Mouse (Mus musculus) spleen, postnatal 4 days (tissue): ENCODE measurements around the gene Gm6408.
"Not testable (repeated sequence)": the region's sequence is repeated elsewhere in the genome, so short reads cannot be mapped to it uniquely, and the experiment has no call there.

Experiments used
- DNase-seq, 2 experiments: peaks; one replicate each; pipeline ENCODE4 v3.0.0; 2022; ENCODE audit warnings: low spot score in 2 of 2

Gene Gm6408

DNA sequence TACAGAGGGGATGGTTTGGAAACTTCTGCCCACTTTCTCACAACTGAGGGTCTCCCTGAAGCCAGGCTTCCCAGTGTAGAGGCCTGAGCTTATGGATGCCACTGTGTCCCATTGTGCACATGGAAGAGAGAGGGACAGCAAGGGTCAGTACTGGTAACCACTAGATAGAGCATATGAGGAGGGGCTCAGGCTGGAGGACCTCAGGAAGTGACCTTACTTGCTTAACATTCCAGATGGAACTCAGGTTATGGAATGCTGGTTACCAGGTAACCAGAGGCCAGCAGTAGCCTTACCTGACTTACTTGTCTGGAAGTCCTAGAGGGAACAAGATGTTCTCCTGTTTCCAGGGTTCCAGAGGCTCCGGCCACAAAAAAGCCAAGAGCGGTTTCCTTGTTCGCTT lies at the start of gene Gm6408:
Gene Gm6408, plus strand, starts transcription at position 301 of the 400 bp plus-strand sequence.
- not testable (repeated sequence) for DNase-seq

DNA sequence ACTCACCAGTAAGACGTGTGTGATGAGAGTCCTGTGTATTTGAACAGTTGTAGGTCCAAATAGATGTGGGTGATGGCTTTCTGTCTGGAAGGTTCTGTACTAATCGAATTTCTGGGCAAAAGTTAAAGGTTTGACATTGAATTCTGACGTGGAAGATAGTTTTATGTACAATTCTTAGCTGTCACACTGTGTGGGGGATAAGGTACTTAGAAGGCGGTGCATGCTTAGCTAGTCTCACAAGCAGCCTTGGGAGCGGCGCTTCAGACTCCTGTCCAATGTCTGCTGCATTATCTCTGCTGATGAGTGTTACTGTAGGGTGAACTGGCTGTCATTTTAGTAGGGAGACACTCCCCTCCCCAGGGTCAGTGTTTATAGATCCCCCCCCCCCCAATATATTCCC lies 49.3 kb upstream of the Gm6408 start:
- no peak for DNase-seq

DNA sequence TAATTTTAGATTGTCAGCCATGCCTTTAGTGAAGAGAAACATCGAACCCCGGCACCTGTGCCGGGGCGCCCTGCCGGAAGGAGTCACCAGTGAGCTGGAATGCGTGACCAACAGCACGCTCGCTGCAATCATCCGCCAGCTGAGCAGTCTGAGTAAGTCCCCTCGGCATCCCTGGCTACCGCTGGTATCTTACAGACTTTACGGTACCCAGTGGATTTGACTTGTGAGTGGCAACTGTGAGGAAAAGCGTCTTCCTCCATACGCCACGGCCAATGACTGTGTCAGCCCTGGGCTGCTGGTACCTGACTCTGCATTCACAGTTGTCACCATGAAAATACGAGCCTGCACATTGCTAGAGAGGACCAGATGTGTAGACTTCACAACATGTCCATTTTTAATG lies 46.4 kb upstream of the Gm6408 start:
- DNase-seq, result no peak

DNA sequence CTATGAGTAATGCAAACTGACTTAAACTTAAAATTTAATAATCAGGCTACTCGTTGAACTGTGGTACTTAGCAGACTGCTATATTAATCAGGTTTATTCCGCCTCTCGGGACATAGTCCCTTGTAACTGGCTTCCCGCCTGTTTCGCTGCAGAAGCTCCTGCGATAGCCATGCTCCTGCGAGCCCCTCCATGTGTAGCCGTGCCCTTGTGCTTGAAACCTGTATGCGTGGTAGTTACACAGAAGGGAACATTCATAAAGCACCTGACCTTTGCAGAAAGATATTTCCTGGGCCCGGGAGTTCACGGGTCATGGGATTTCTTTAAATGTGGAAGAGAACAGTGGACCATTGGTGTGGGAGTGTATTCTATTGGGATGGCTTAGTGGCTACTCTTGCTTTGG lies 45.0 kb upstream of the Gm6408 start:
- DNase-seq, result no peak

DNA sequence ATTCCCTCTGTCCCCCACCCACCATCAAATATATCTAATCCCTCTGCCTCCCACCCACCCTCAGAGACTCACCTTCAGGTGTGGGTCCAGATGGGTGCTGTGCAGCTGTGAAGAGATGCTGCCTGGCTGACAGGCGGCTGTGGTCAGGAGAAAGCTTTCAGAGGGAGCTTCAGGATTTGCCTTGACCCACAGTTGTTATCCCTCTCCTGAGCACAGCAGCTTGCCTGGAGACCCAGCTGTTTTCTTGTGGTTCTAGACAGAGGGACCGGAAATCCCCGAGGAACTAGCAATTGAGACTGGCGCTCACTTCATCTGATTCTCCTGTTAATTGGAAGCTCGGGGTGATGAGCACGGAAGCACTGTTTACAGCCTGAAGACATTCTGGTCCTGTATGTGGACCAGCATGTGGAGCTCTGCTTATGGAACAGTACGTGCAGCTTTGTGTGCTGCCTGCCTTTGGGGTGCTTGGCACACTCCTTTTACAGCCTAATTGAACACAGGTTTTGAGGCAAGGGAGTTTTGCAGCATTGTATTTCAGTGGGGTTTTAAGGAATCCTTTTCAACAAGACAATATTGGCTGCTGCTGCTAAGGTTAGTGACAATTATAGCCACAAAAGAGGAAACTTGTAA lies 42.5 kb upstream of the Gm6408 start:
- DNase-seq, result no peak

DNA sequence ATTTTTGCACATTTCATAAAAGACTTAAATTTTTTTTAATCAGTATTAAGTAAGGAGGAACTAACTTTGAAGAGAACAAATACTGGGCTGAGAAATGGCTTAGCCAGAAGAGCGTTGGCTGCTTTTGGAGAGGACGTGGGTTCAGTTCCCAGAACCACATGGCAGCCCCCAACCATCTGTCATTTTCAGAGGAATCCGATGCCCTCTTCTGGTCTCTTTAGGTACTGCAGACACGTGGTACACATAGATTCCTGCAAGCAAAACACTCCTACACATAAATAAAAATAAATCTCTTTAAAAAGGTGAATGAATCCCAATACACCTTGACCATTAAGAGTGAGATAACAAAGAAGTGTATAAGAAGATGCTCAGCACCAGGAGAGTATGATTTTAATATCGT lies 41.5 kb upstream of the Gm6408 start:
- DNase-seq, result no peak

DNA sequence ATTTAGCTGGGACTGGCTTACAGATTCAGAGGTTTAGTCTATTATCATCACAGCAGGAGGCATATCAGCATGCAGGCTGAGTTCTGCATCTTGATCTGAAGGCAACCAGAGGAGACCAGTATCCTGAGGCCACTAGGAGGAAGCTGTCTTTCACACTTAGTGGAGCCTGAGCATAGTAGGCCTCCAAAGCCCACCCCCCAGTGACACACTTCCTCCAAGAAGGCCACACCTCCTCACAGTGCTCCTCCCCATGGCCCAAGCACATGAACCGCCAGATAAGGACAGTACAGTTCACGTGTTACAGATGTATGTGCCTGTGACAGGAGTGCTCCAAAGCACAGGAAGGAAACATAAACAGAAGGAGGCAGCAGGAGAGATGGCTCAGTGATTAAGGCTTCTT lies 39.0 kb upstream of the Gm6408 start:
- no peak for DNase-seq

DNA sequence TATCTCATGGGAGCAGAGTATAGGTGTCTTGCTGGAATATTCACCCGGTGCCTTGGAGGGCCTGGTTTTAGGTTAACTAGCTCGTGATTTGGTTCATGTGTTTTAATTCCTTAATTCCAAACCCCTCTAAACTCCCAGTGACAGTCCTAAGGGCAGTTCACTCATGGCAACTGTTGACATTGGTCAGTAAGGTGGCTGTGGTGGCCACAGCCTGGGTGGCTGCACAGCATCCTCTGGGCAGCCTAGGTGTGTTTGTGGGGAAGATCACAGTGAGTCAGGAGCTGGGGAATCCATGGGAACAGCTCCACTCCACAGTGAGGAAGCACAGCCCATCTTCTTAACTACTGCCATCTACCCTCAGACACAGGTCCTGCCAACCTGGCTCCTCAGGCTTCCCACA lies 35.1 kb upstream of the Gm6408 start:
- no peak for DNase-seq

DNA sequence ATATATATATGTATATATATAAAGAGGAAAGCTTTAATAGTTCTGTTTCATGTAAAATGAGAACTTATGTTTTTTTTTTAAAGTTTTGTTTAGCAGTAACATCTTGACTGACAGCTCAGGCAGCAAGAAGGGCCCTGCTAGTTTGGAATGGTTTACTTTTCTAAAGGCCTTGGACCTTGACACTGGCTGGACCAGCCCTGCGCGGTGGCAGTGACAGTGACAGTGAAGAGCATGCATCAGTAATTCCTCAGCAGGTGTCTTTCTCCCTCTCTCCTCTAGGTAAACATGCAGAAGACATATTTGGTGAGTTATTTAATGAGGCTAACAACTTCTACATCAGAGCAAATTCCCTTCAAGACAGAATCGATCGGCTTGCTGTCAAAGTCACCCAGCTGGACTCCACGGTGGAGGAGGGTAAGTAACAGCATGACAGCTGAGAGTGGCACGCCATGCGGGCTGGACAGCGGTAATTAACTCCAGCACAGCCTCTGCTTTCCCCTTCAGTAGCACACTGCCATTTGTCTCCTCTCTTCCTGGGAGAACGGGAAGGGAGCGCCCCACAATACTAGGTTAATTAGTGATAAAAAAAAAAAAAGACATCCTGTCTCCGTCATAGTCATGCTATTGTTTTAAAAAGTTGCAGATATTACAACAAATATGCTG lies 30.0 kb upstream of the Gm6408 start:
- no peak for DNase-seq

DNA sequence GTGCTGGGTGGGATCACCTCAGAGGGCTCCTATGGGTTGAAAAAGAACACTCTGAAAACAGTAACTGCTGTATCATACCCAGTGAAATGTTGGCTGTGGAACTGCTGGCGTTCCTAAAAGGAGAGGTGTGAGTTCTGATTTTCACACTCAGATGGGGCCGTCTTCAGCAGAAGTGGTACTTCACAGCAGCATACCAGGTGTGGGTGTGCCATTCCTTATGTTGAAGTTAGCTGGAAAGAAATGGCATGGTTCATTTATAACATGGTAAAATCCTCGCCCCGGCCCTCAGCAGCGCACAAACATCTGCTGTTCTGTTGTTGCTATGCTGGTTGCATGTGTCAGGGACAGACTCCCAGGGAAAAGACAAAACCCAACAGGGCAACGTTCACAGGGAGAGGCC lies 28.2 kb upstream of the Gm6408 start:
- no peak for DNase-seq

DNA sequence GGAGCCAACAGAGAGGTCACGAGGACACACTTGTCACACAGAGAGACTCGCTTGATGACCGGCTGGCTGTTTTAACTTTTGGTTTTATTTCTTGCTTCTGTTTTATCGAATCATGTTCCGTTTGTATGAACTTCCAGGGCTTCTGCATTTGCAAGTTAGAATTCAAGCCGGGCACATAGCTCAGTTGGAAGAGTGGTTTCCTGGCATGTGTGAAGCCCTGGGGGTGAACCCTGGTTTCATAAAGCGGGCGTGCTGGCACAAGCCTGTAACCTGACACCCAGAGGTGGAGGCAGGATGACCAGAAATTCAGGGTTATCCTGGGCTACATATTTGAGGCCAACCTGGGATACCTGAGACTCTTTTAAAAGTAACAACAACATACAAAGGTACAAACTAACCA lies 20.2 kb upstream of the Gm6408 start:
- DNase-seq, result no peak

DNA sequence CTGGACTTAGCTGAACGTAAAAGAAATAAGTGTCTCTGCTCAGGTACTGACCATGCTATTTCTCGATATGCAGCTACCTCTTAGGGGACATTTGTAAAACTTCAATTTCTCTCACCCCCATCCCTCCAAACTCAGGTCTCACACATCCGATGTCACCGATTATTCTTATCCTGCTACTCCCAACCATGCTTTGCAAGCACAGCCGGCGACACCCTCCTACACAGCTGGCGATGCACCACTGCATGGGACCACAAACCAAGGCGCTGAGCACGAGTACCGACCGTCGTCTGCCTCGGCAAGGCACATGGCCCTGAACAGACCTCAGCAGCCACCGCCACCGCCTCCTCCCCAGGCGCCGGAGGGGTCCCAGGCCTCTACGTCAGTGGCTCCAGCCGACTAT lies 15.1 kb upstream of the Gm6408 start:
- DNase-seq, result no peak

DNA sequence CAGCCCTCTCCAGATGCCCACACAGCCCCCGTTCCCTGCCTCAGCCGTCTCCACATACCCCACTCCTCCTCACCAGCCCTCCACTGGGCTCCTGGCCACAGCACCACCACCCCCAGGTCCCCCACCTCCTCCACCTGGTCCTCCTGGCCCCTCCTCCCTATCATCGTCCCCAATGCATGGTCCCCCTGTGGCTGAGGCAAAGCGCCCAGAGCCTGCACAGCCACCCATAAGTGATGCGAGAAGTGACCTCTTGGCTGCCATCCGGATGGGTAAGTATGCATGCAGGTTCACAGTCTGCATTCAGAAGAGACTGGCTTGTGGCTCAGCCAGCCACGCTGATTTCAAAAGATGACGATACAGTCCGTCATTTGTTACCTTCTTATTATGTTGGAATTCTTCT lies 13.5 kb upstream of the Gm6408 start:
- DNase-seq, result no peak

DNA sequence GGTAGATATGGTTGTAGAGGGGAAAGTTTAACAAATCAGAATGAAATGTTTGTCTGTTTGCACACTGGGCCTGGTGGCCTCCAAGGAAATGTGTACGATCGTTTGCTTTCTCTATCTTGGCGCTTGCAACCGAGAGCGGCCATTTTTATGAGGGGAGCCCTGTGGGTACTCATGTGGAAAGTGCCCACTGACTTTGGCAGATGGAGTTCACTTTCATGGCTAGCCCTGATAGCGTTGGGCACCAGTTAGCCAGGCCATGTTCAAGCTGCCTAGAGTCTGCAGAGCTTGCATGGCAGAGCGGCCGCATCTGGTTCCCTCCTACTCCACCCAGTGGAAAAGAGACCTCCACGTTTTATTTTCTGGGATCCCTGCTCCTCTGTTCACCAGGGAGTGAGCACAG lies 10.9 kb upstream of the Gm6408 start:
- no peak for DNase-seq

DNA sequence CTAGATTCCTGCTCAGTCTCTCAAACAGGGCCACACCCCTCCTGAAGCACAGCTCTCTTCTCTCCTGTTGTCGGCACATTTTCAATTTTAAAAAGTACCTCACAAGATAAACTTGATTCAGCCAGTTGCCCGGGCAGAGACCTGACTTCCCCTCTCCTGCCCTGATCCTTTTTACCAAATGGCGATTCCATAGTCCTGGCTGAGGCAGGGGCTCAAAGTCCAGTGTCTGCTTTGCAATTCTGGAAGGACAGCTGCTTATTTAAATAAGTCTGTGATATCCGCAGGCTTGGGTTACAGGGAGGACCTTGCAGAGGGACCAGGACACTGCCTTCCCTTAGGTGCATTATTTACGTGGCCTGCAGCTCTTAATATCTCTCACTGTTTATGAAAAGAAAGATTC lies 10.5 kb upstream of the Gm6408 start:
- DNase-seq, result no peak

DNA sequence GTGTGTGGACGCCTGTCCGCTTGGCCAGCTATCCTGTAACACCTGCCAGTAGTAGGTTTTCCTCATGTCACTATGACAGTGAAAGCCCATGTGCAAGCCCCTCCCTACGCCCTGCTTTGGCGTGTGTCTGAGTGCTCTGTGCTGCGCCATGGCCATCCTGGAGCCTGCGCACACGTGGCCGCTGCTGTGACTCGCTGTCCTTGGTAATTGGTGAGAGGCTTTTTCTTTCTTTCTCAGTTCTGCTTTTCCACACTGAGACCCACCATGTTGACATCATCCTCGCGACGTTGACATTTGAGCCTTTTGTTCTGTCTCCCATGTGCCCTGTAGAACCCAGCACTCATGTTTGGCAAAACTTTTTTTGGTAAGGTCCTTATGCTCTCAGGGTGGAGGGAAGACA lies 9.9 kb upstream of the Gm6408 start:
- DNase-seq, result no peak

DNA sequence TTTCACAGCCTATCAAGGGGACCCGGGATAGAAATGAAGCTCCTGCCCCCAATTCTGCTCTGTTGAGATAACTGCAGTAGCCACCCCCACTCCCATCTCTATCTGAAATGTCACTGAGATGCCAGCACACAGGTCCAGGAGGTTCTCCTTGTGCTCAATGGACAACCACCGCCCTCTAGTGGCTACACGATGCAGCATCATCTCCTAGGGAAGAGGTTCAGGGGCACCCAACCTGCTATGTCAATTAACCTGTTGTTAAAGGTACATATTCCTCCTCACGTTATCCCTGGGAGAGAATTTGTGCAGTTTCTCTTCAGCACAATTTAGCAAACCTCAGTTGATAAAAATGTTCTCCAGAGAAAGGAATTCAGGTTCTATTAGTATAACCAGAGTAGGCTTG lies 2.2 kb upstream of the Gm6408 start:
- DNase-seq, result not testable (repeated sequence)

DNA sequence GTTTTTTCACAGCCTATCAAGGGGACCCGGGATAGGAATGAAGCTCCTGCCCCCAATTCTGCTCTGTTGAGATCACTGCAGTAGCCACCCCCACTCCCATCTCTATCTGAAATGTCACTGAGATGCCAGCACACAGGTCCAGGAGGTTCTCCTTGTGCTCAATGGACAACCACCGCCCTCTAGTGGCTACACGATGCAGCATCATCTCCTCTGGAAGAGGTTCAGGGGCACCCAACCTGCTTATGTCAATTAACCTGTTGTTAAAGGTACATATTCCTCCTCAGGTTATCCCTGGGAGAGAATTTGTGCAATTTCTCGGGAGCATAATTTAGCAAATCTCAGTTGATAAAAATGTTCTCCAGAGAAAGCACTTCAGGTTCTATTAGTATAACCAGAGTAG lies 7.2 kb downstream of the Gm6408 start:
- DNase-seq, result not testable (repeated sequence)

DNA sequence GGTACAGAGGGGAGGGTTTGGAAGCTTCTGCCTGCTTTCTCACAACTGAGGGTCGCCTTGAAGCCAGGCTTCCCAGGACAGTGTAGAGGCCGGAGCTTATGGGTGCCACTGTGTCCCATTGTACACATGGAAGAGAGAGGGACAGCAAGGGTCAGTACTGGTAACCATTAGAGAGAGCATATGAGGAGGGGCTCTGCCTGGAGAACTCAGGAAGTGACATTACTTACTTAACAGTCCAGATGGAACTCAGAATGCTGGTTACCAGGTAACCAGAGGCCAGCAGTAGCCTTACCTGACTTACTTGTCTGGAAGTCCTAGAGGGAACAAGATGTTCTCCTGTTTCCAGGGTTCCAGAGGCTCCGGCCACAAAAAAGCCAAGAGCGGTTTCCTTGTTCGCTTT lies 9.3 kb downstream of the Gm6408 start, which contains the start of gene Gm6370:
Gene Gm6370, plus strand, starts transcription at position 301 of the 400 bp plus-strand sequence.
- not testable (repeated sequence) for DNase-seq

DNA sequence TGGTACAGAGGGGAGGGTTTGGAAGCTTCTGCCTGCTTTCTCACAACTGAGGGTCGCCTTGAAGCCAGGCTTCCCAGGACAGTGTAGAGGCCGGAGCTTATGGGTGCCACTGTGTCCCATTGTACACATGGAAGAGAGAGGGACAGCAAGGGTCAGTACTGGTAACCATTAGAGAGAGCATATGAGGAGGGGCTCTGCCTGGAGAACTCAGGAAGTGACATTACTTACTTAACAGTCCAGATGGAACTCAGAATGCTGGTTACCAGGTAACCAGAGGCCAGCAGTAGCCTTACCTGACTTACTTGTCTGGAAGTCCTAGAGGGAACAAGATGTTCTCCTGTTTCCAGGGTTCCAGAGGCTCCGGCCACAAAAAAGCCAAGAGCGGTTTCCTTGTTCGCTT lies 20.3 kb downstream of the Gm6408 start, which contains the start of gene 4930449I24Rik:
Gene 4930449I24Rik, plus strand, starts transcription at position 301 of the 400 bp plus-strand sequence.
- DNase-seq, result not testable (repeated sequence)

DNA sequence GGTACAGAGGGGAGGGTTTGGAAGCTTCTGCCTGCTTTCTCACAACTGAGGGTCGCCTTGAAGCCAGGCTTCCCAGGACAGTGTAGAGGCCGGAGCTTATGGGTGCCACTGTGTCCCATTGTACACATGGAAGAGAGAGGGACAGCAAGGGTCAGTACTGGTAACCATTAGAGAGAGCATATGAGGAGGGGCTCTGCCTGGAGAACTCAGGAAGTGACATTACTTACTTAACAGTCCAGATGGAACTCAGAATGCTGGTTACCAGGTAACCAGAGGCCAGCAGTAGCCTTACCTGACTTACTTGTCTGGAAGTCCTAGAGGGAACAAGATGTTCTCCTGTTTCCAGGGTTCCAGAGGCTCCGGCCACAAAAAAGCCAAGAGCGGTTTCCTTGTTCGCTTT lies 32.1 kb downstream of the Gm6408 start, which contains the start of gene Gm3402:
Gene Gm3402, plus strand, starts transcription at position 301 of the 400 bp plus-strand sequence.
- not testable (repeated sequence) for DNase-seq

DNA sequence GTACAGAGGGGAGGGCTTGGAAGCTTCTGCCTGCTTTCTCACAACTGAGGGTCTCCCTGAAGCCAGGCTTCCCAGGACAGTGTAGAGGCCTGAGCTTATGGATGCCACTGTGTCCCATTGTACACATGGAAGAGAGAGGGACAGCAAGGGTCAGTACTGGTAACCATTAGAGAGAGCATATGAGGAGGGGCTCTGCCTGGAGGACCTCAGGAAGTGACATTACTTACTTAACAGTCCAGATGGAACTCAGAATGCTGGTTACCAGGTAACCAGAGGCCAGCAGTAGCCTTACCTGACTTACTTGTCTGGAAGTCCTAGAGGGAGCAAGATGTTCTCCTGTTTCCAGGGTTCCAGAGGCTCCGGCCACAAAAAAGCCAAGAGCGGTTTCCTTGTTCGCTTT lies 43.7 kb downstream of the Gm6408 start, which contains the start of gene Gm3404:
Gene Gm3404, plus strand, starts transcription at position 301 of the 400 bp plus-strand sequence.
- DNase-seq, result peak in 1 of 2 experiments; percentile 48
